Mouse (Mus musculus) lung, postnatal 0 days (tissue): ENCODE measurements around the gene Bcar1. TPM values are rescaled to one million over a fixed set of nuclear protein-coding genes. Genes with fewer than 3 reads are reported as not detected.
A peak's percentile ranks its signal among the peaks of the same experiment; 100 is the strongest.

Experiments used
- ATAC-seq: fragments of 200-750 bp; cut with Nextera tagmentation; 2 replicates; pipeline ENCODE4 v1.8.0; 2017; ENCODE audit warnings: moderate library complexity
- DNase-seq: peaks from one replicate; pipeline ENCODE4 v3.0.0-alpha.2; 2016; ENCODE audit warnings: low spot score
- H3K27ac ChIP-seq: fragments of 300-500 bp; sonication (generic); 2 replicates; pipeline ENCODE4 v1.5.1; 2014; ENCODE audit warnings: antibody characterized with exemption, mild to moderate bottlenecking, low read length, mixed read lengths
- H3K27me3 ChIP-seq: fragments of 300-500 bp; sonication (generic); replicated peaks from 2 replicates; pipeline ENCODE4 v1.6.1; 2014; ENCODE audit warnings: low read length, mixed read lengths; ENCODE audit not compliant: insufficient read depth
- H3K36me3 ChIP-seq: fragments of 300-500 bp; sonication (generic); 2 replicates; pipeline ENCODE4 v1.6.1; 2014; ENCODE audit warnings: low read length, mixed read lengths; ENCODE audit not compliant: insufficient read depth
- H3K4me1 ChIP-seq: fragments of 300-500 bp; sonication (generic); 2 replicates; pipeline ENCODE4 v1.6.1; 2014; ENCODE audit warnings: antibody characterized with exemption, low read depth, low read length, mixed read lengths; ENCODE audit not compliant: insufficient read depth
- H3K4me2 ChIP-seq: fragments of 300-500 bp; sonication (generic); replicated peaks from 2 replicates; pipeline ENCODE4 v1.6.1; 2014; ENCODE audit warnings: low read depth, mild to moderate bottlenecking, low read length, moderate library complexity, mixed read lengths
- H3K4me3 ChIP-seq: fragments of 300-500 bp; sonication (generic); 2 replicates; pipeline ENCODE4 v1.5.1; 2014; ENCODE audit warnings: low read depth, low read length
- H3K9ac ChIP-seq: fragments of 300-500 bp; sonication (generic); replicated peaks from 2 replicates; pipeline ENCODE4 v1.6.1; 2014; ENCODE audit warnings: low read depth, mild to moderate bottlenecking
- H3K9me3 ChIP-seq: fragments of 300-500 bp; sonication (generic); 2 replicates; pipeline ENCODE4 v1.6.1; 2016; ENCODE audit warnings: low read length, mixed read lengths
- CTCF ChIP-seq: IDR thresholded peaks from 2 replicates; pipeline ENCODE4 v1.5.1; 2016; ENCODE audit warnings: antibody characterized with exemption, mild to moderate bottlenecking
- EP300 ChIP-seq: IDR thresholded peaks from 2 replicates; pipeline ENCODE4 v1.6.1; 2016; ENCODE audit warnings: antibody characterized with exemption, mild to moderate bottlenecking, control low read depth
- WGBS: fragments of 180-500 bp; shearing (Covaris S2); extraction: QIAGEN DNeasy Blood & Tissue Kit; methylation state at CpG from one replicate; pipeline ENCODE4 v1.1.7; 2014; 5-methylcytosine and 5-hydroxymethylcytosine counted together
- polyA plus RNA-seq: library from polyadenylated mRNA; unstranded; fragments of >200 nt; fragmentation: Nextera tagmentation; extraction: Ambion mirVana; gene quantifications from 2 replicates; pipeline ENCODE4 v1.2.1, GENCODE M21; 2015

The Bcar1 gene
- polyA plus RNA-seq, 1 experiment from 2014 or later = 29.3 TPM

GRCm38 (mm10) chr8:111786701-111787588 lies 43.3 kb upstream of the Bcar1 start:
- no peaks in the 10 kb centered on the region for H3K36me3 ChIP-seq
- no peak for DNase-seq
- H3K27me3 ChIP-seq = no peaks in the 10 kb centered on the region
- H3K4me1 ChIP-seq = no peaks in the 10 kb centered on the region; the same call in 1 of the 2 replicates
- no peaks in the 10 kb centered on the region for H3K9me3 ChIP-seq
- no peak for ATAC-seq
- no peak overlapping the region for H3K9ac ChIP-seq
- 81% methylated on average over 13 of the region's 13 CpGs for WGBS
- no peak overlapping the region for H3K27ac ChIP-seq
- no peak for TF ChIP-seq EP300
- TF ChIP-seq CTCF = no peak
- no peak overlapping the region for H3K4me3 ChIP-seq
- H3K4me2 ChIP-seq = no peak overlapping the region

GRCm38 (mm10) chr8:111786116-111786515 lies 42.5 kb upstream of the Bcar1 start:
- no peak for DNase-seq
- H3K9me3 ChIP-seq = no peaks in the 10 kb centered on the region
- no peak for TF ChIP-seq EP300
- TF ChIP-seq CTCF = no peak
- H3K36me3 ChIP-seq = no peaks in the 10 kb centered on the region
- WGBS = 89% methylated on average over 2 of the region's 2 CpGs
- no peak overlapping the region for H3K9ac ChIP-seq
- H3K4me2 ChIP-seq = no peak overlapping the region
- no peak for ATAC-seq
- H3K27ac ChIP-seq = no peak overlapping the region
- no peaks in the 10 kb centered on the region; the same call in 1 of the 2 replicates for H3K4me1 ChIP-seq
- H3K27me3 ChIP-seq = no peaks in the 10 kb centered on the region
- no peak overlapping the region for H3K4me3 ChIP-seq

GRCm38 (mm10) chr8:111782671-111783394 lies 39.2 kb upstream of the Bcar1 start:
- Histone ChIP-seq H3K9ac (no peak overlapping the region), H3K4me3 (no peak overlapping the region), H3K36me3 (peaks cover 4% of the 10 kb centered on the region; the same call in 1 of the 2 replicates), H3K27me3 (no peaks in the 10 kb centered on the region), H3K9me3 (no peaks in the 10 kb centered on the region), H3K4me2 (no peak overlapping the region), H3K4me1 (no peaks in the 10 kb centered on the region), H3K27ac (no peak overlapping the region)
- ATAC-seq (no peak), DNase-seq (peak; percentile 15)
- TF ChIP-seq EP300 (no peak), CTCF (peak; percentile 46)
- WGBS = 83% methylated on average over 9 of the region's 9 CpGs

- H3K4me2 ChIP-seq = no peak overlapping the region
- H3K9ac ChIP-seq = no peak overlapping the region
- H3K27ac ChIP-seq = no peak overlapping the region
- H3K27me3 ChIP-seq = no peaks in the 10 kb centered on the region
- TF ChIP-seq EP300 = no peak
- H3K9me3 ChIP-seq = no peaks in the 10 kb centered on the region
- ATAC-seq (no peak), DNase-seq (no peak)
- H3K4me1 ChIP-seq = no peaks in the 10 kb centered on the region
- peaks cover 4% of the 10 kb centered on the region; the same call in 1 of the 2 replicates for H3K36me3 ChIP-seq
- H3K4me3 ChIP-seq = no peak overlapping the region
- WGBS = 62% methylated on average over 2 of the region's 2 CpGs
These were observed 38.6 kb upstream of the Bcar1 start for GRCm38 (mm10) chr8:111782161-111782560.

GRCm38 (mm10) chr8:111780697-111781424 lies 37.3 kb upstream of the Bcar1 start:
- no peaks in the 10 kb centered on the region for H3K27me3 ChIP-seq
- H3K4me2 ChIP-seq = no peak overlapping the region
- DNase-seq = no peak
- no peak for ATAC-seq
- H3K36me3 ChIP-seq = peaks cover 4% of the 10 kb centered on the region; the same call in 1 of the 2 replicates
- no peak overlapping the region for H3K9ac ChIP-seq
- H3K27ac ChIP-seq = no peak overlapping the region
- H3K4me3 ChIP-seq = no peak overlapping the region
- H3K9me3 ChIP-seq = no peaks in the 10 kb centered on the region
- no peaks in the 10 kb centered on the region for H3K4me1 ChIP-seq
- 90% methylated on average over 10 of the region's 10 CpGs for WGBS
- TF ChIP-seq CTCF = no peak
- no peak for TF ChIP-seq EP300

GRCm38 (mm10) chr8:111779690-111780089 lies 36.1 kb upstream of the Bcar1 start:
- ATAC-seq (peak; percentile 33; the same call in 1 of the 2 replicates), DNase-seq (peak; percentile 20)
- 76% methylated on average over 7 of the region's 7 CpGs for WGBS
- H3K4me3 ChIP-seq = no peak overlapping the region
- H3K36me3 ChIP-seq = peaks cover 4% of the 10 kb centered on the region; the same call in 1 of the 2 replicates
- no peak overlapping the region for H3K27ac ChIP-seq
- no peak overlapping the region for H3K9ac ChIP-seq
- no peaks in the 10 kb centered on the region for H3K4me1 ChIP-seq
- no peaks in the 10 kb centered on the region for H3K27me3 ChIP-seq
- no peak for TF ChIP-seq EP300
- TF ChIP-seq CTCF = no peak
- H3K4me2 ChIP-seq = no peak overlapping the region
- H3K9me3 ChIP-seq = no peaks in the 10 kb centered on the region
